Comparison of ENCODE assay signal across 13 mouse cellular contexts in the genomic region with DNA sequence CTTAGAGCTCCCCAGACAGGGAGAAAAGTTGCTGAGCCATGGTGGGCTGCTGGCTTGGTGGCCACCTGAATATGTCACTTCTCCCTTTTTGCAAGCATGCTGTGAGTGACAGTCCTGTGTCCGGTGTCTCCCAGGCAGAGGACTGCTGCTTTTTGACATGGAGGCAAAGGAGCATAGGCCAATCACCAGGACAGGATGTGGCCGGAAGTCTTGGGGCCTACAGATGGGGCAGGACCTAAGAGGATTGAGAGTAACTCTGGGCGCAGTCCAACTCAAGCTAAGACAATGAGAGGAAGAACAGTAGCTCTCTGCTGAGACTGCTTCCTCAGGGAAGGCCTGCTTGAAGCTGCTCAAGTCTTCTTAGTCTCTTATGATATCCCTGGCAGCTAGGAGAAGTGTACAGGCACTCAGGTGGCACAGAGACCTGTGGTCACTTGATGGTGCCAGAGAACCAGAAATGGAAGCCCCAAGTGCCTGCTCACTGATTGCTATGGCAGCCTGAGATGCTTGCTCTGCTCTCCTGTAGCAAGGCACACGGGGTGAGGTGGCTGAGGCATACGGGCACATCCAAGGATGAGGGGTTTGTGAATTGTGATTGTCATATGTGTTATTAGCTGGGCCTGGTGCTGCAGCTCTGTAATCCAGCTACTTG. TPM values are rescaled to one million over a fixed set of nuclear protein-coding genes. Genes with fewer than 3 reads are reported as not detected.
DNase-seq lines count a peak whose midpoint lies in the region; ATAC-seq and TF ChIP-seq lines count a peak whose summit lies in the region.
"Had no signal": no experiment of that assay in that cellular context is flagged by ENCODE, and none has a peak within 500 bp of the region (broad histone marks: within the 10 kb centered on the region; RNA-seq: fewer than 3 reads in every experiment).

No protein-coding gene starts in this region.

- no peak for ATAC-seq in cerebellum, adult (ENCODE audit: insufficient number of reproducible peaks, low FRiP score, low TSS enrichment)
- ATAC-seq in heart, embryonic 12.5 days (ENCODE audit: insufficient number of reproducible peaks, low FRiP score) = no peak
- ATAC-seq: hindbrain, postnatal 0 days had no signal

- WGBS in cerebellum, adult 2 months = 80% methylated on average over 5 of the region's 5 CpGs
- WGBS in heart, embryonic 12.5 days = 76% methylated on average over 5 of the region's 5 CpGs

- H3K27ac ChIP-seq in cerebellum, adult 2 months (ENCODE audit: insufficient read depth, low read length) = no peak overlapping the region
- H3K27ac ChIP-seq in heart, embryonic 12.5 days (ENCODE audit: poor library complexity, severe bottlenecking) = peak overlapping the region; percentile 39; the same call in 1 of the 2 replicates
- H3K27ac ChIP-seq: forebrain, embryonic 10.5 days; hindbrain, postnatal 0 days; neural tube, embryonic 15.5 days had no signal

- no peak overlapping the region for H3K4me2 ChIP-seq in heart, embryonic 12.5 days
- H3K4me2 ChIP-seq: neural tube, embryonic 15.5 days had no signal

- no peak overlapping the region for H3K9ac ChIP-seq in heart, embryonic 12.5 days
- H3K9ac ChIP-seq: neural tube, embryonic 15.5 days had no signal

- no peaks in the 10 kb centered on the region for H3K9me3 ChIP-seq in heart, embryonic 12.5 days (replicated peaks)
- H3K9me3 ChIP-seq: forebrain, embryonic 10.5 days; neural tube, embryonic 15.5 days had no signal

- DNase-seq in cerebellum, adult 2 months = peak in 1 of 2 experiments; percentile 12
- peak; percentile 29 for DNase-seq in kidney, postnatal 10 days
- DNase-seq in kidney, adult 8-10 months = no peak
- peak; percentile 43 for DNase-seq in lung, postnatal 10 days
- DNase-seq in left cerebral cortex, adult 8-10 months (ENCODE audit: low spot score in 2 of 2) = no peak
- no peak for DNase-seq in embryo, embryonic 10.5 days (ENCODE audit: low spot score)
- DNase-seq: layer of hippocampus, postnatal 36 days; right cerebral cortex, postnatal 14 days had no signal

- TF ChIP-seq CTCF in cerebellum, adult 2 months (IDR thresholded peaks at IDR 0.05; ENCODE audit: borderline replicate concordance, insufficient read depth, low read depth, low read length) = peak; percentile 61

- no peaks in the 10 kb centered on the region for H3K27me3 ChIP-seq in cerebellum, adult 2 months (ENCODE audit: control insufficient read depth, insufficient read depth, low read length)
- H3K27me3 ChIP-seq in heart, embryonic 12.5 days (replicated peaks) = no peaks in the 10 kb centered on the region
- H3K27me3 ChIP-seq: neural tube, embryonic 15.5 days had no signal

- TF ChIP-seq POLR2A in cerebellum, adult 2 months (IDR thresholded peaks at IDR 0.05; ENCODE audit: borderline replicate concordance, insufficient read depth, low read length) = no peak

- no peak overlapping the region for H3K4me3 ChIP-seq in cerebellum, adult 2 months (replicated peaks; ENCODE audit: insufficient read depth, low read depth, low read length)
- H3K4me3 ChIP-seq in heart, embryonic 12.5 days = no peak overlapping the region
- H3K4me3 ChIP-seq: forebrain, embryonic 10.5 days; neural tube, embryonic 15.5 days had no signal

- H3K36me3 ChIP-seq in heart, embryonic 12.5 days = peaks cover 44% of the 10 kb centered on the region

- no peaks in the 10 kb centered on the region; the same call in 1 of the 2 replicates for H3K4me1 ChIP-seq in cerebellum, adult 2 months (ENCODE audit: control insufficient read depth, insufficient read depth, low read length)
- H3K4me1 ChIP-seq in heart, embryonic 12.5 days (replicated peaks) = peaks cover 5% of the 10 kb centered on the region; the same call in 1 of the 2 replicates
- H3K4me1 ChIP-seq: forebrain, embryonic 10.5 days; neural tube, embryonic 15.5 days had no signal

RNA-seq across cellular contexts. Expression of a gene that starts 30.5 kb away (rescaled TPM):
- polyA plus RNA-seq in cerebellum, adult 2 months (2012; rRNA removed) = 55.4 and 55.7 TPM in 2 replicates
- 195 and 203 TPM in 2 replicates for polyA plus RNA-seq in heart, embryonic 12.5 days (2016; fragmentation: Nextera tagmentation; extraction: Ambion mirVana)
- total RNA-seq in left cerebral cortex, adult 8-10 months (2022) = 10 to 100 TPM; 51.9 to 57.0 (median 53.7) TPM

RNA-seq across cellular contexts. Expression of a gene that starts 43.1 kb away (rescaled TPM):
- polyA plus RNA-seq in cerebellum, adult 2 months (2012; rRNA removed) = 29.6 and 31.7 TPM in 2 replicates
- 20.9 and 22.3 TPM in 2 replicates for polyA plus RNA-seq in heart, embryonic 12.5 days (2016; fragmentation: Nextera tagmentation; extraction: Ambion mirVana)
- 10 to 100 TPM; 29.8 to 38.7 (median 33.5) TPM for total RNA-seq in left cerebral cortex, adult 8-10 months (2022)

Comparison
In these comparisons a context has a peak if more than half of its experiments do, and no peak if none do; other contexts are left out.
1. DNase-seq: peak in kidney, postnatal 10 days (single experiment) and lung, postnatal 10 days (single experiment); none in kidney, adult 8-10 months (0 of 2), left cerebral cortex, adult 8-10 months (0 of 2) and embryo, embryonic 10.5 days (single experiment).